Mouse (Mus musculus) kidney, postnatal 36 days (tissue): ENCODE measurements at regions not wholly inside any gene's neighbourhood (a gene's known extent, or its start where the extent isn't known, plus 50 kb on each side); places are given as distances from the start of the nearest gene placed in this dataset.

Experiments used
- DNase-seq, 2 experiments: peaks; one replicate each; pipeline ENCODE4 v3.0.0; 2021 to 2022; ENCODE audit warnings: mixed read lengths in 2 of 2

DNA sequence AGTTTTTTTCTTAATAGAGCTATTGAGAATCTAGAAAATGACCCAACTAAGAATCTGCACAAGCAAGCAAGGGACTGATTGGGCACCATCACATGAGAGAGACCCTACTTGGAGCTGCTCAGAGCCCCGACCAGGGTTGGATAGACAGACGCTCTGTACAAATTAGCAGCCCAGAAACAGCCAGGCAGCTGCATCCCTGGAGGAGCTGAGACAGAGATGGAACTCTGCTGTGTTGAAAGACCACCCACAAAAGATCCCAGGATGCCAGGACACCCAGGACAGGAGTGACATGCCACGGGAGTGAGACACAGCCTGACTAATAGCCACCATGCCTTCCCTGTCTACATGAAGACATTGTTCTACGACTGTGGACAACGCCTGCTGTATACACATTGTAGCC is 147.9 kb downstream of the Gm826 start:
- DNase-seq = no peak

- peak; percentile 13 to 49 for DNase-seq
These were observed 162.9 kb downstream of the Gm826 start for GRCm38 (mm10) chr2:160170975-160171515.

- no peak for DNase-seq
These were observed 175.2 kb downstream of the Gm826 start for GRCm38 (mm10) chr2:160158599-160159261.

DNA sequence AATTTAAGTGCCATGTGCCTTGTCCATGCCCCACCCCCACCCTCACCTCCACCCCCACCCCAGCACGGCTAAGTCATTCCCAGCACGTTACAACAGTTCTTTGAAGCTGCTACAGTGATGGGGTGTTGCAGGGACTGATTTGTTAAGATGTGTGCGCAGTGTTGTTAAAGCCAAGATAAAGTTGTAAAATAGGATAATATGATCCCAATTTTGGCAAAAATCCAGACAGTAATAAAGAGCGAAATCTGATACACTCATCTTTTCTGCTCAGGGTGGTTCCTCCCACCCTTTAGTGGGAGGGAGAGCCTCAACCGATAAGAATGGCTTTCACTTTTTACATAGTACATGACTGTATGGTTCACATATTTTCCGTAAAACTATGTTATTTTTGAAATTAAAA is 180.2 kb downstream of the Gm826 start:
- no peak for DNase-seq

DNA sequence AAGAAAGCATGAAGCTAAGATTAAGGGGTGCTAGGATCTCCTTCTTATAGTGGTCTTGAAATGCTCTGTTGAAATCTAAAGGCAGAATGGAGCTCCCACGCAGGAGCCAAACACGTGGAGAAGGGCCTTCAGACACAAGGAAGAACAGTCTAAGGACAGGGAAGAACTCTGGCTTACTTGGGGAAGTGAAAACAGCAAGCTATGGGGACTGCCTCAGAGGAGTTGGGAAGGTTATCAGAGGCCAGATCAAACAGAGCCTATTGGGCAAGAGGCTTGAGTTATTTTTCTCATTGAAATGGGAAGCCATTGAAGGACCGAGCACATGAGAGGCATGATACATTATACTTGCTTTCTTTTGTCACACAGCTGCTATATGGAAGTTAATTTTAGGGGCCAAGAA is 181.9 kb downstream of the Gm826 start:
- no peak for DNase-seq

DNA sequence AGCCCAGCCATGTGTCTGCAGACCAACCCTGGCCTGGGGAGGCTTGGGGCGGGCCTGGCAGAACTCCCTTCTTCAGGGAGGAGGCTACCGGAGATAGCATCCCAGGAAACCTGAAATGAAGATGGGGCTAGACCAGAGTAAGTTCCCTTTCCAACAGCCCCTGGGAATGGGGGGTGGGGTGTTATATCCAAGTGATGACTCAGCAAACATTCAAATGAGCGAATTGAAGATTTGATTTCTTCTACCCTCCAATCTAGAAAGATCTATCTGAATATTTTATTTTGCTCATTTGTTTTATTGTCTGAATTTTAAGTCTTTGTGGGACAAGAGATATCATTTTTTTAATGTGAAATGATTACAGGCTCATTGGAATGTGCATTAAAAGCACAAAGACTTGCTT is 185.0 kb downstream of the Gm826 start:
- DNase-seq = no peak

DNA sequence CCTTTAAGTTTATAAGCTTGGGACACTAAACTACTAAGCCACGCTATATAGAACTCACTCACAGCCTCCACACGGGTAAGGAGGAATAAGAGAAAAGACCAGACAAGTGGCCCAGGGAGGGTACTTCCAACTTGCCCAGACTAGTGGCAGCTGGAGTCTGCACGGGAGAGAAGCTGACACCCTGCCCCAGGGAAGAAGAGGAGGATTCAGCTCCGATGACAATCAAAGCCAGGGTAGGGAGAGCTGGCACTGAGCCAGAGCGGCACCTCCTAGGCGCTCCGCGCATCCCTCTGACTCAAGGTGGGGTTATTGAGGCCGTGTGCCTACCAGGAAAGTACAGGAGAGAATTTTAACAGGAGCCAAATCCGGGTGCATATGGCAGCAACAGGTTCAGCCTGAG is 185.4 kb downstream of the Gm826 start:
- peak in 1 of 2 experiments; percentile 8 for DNase-seq

- no peak for DNase-seq
These were observed 185.9 kb downstream of the Gm826 start for GRCm38 (mm10) chr2:160148031-160148430.

GRCm38 (mm10) chr2:160140166-160140740 is 193.7 kb downstream of the Gm826 start:
- DNase-seq = no peak

DNA sequence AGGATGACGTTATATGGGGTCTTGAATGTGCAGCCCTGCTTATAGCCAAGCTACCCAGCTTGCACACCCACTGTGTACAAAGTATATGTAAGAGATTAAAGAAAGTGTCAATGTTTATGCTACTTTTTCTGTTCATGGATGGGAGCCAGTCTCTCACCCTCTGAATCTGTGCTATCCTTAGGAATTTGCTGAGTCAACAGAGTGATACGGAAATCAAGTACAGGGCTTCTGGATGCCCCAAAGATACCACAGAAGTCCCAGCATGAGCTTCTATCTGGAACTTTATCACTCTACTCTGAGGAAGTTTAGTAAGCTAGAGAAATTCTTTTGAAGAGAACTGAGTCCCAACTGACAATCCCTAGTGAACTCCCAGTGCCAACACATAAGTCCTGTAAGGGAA is 195.9 kb downstream of the Gm826 start:
- no peak for DNase-seq

GRCm38 (mm10) chr2:160131797-160132196 is 202.2 kb downstream of the Gm826 start:
- DNase-seq = no peak

DNA sequence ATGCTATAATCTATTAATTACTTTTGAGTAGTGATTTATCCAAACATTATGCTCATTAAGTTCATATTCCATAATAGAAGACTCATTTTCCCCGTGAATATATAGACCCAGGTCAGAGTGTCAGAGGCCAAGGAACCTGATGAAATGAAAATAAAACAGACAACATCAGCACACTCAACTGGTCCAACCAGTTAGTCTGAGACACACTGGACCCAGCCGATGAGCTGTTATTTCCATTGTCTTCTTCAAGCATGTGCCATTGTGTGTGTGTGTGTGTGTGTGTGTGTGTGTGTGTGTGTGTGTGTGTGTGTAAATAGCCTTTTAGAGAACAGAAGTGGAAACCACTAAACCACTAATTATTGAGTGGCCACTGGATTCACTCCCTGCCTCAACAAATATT is 202.6 kb downstream of the Gm826 start:
- no peak for DNase-seq

DNA sequence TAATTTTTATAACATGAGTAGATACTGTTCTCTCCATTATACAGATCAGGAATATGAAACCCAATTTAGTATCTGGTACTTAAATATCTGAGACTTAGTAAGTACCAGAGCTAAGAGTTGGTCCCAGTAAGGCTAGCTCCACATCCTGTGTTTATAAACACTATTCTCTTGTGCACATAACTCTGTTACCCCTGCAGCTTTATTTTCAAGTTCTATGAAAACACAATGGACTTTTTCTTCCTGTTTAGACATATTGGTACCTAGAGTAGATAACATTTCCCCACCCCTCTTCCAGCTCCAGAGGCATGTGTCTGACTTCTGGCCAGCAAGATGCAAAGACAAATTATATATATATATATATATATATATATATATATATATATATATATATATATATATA is 216.8 kb downstream of the Gm826 start:
- no peak for DNase-seq

DNA sequence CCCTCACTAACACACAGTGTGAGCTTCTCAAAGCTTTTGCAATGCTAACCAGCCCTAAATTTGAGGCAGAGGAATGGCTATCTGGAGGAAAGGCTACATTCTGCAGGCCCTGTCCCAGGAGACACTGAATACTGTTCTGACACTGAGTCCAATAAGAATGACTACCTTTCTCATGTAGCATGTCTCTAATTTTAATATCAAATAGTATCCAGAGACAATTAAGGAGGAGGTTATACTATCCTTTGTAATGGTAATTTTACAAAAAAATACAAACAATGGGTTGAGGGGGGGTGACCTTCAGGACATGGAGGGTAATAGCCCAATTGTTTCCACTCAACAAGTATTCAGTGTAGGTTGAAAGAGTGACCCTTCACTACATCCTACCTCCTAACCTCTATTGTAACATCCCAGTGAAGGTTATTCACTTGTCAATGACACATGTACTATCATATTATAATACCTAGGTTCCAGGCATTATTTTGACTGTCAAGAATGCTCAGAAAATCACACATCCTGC is 222.7 kb downstream of the Gm826 start:
- no peak for DNase-seq

DNA sequence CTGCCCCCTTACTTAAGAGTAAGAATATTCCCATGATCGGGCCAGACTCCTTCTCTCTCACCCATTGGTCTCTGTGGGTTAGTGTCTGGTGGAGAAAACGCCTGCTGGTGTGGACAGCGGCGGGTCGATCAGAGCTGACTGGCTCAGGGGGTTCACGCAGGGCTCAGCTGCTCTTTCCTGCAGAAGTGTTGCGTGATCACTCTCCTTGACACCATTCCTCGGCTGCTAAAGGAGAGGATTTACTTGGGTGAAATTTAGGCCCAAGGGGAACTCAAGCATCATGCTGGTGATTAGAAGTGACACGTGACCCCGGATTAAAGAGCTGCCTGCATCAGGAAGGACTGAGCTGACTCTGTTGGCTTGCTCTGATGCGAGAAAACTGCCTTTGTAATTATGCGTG is 240.9 kb downstream of the Gm826 start:
- no peak for DNase-seq

- no peak for DNase-seq
These were observed 248.0 kb downstream of the Gm826 start for GRCm38 (mm10) chr2:160085999-160086398.

GRCm38 (mm10) chr2:160083674-160084073 is 250.3 kb downstream of the Gm826 start:
- DNase-seq = no peak

- DNase-seq = no peak
These were observed 251.8 kb downstream of the Gm826 start for GRCm38 (mm10) chr2:160082106-160082653.

- no peak for DNase-seq
These were observed 258.3 kb downstream of the Gm826 start for GRCm38 (mm10) chr2:160075694-160076093.

DNA sequence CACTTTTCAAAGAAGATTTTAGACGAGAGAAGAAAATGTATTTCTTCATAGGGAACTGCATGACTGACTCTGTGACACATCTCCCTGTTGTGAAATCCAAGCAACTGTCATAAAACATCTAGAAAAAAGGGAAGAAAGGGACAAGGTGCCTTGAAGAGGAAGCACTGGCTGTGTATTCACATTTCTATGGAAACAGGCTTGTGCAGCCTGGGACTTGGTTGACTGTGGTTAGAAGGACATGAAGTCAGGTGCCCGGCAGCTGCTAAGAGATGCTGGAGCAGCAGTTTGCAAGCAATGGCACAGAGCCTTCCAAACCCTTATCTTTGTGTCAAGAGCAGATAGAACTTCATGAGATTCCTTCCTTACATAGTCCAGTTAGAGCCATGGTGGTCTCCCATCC is 263.5 kb downstream of the Gm826 start:
- no peak for DNase-seq

DNA sequence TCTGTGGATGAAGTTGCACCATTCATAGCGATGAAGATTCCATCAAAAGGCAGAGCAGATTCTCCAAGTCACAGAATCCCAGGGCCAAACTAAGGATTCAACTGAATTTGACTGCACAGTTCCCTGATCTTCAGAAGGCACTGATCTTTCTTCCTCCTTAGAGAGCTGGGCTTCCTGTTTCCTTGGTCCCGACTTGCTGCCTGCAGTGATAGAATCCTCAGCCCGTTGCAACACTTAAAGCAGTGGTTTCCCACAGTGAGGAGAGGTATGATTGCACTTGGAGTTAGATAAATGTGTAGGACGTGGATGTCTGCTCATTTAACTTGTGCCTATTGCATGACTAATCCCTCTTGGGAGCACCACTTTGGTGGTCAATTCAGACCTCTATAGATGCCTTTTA is 265.2 kb downstream of the Gm826 start:
- DNase-seq = no peak

DNA sequence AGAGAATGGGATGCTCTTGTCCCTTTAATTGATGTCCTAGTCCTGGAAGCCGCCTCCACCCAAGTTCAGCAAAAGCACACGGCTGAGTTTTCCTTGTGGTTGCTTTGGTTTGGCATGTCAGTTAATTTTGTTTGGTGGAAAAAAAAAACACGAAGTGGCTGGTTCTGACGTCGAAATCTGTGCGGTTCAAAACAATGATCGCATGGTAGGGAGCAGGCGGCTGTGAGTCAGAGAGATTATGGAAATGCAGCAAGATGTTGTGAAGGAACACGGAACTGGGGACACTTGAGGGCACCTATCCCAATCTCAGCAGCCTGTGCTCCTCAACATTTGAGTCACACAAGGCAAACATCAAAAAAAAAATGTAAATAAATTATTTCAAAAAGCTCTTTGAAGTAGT is 266.1 kb downstream of the Gm826 start:
- DNase-seq = no peak

- DNase-seq = peak; percentile 81 to 85
These were observed 267.3 kb downstream of the Gm826 start for GRCm38 (mm10) chr2:160066491-160067303.
